In genomic region chr15:90709296-90709695, GRCm38 (mm10) we compare ENCODE assay signal across 26 mouse cellular contexts. TPM values are rescaled to one million over a fixed set of nuclear protein-coding genes. Genes with fewer than 3 reads are reported as not detected.
"Had no signal": no experiment of that assay in that cellular context is flagged by ENCODE, and none has a peak within 500 bp of the region (broad histone marks: within the 10 kb centered on the region; RNA-seq: fewer than 3 reads in every experiment).

No protein-coding gene starts in this region.

- H3K4me3 ChIP-seq: heart, embryonic 10.5 days; heart, embryonic 12.5 days; hindbrain, embryonic 10.5 days; hindbrain, embryonic 12.5 days; intestine, embryonic 15.5 days; kidney, embryonic 15.5 days; limb, embryonic 13.5 days; limb, embryonic 15.5 days; liver, embryonic 12.5 days had no signal

- H3K9me3 ChIP-seq: heart, embryonic 10.5 days; hindbrain, embryonic 10.5 days; hindbrain, embryonic 12.5 days; intestine, embryonic 15.5 days; kidney, embryonic 15.5 days; limb, embryonic 13.5 days; limb, embryonic 15.5 days; liver, embryonic 12.5 days had no signal

- ATAC-seq: hindbrain, embryonic 16.5 days; inflammation-experienced regulatory T-cells, adult 6 months; intestine, embryonic 15.5 days; intestine, postnatal 0 days; liver, embryonic 12.5 days had no signal

- DNase-seq: gastrocnemius, postnatal 25 days; heart, adult 18-20 months; heart, postnatal 10 days; heart, postnatal 4 days; kidney, adult 18-20 months; kidney, adult 8-10 months; kidney, postnatal 14 days; kidney, postnatal 36 days; layer of hippocampus, adult 9-11 months; layer of hippocampus, postnatal 36 days; left cerebral cortex, postnatal 4 days had no signal

- H3K27me3 ChIP-seq: heart, embryonic 12.5 days; hindbrain, embryonic 12.5 days; intestine, embryonic 15.5 days; kidney, embryonic 15.5 days; limb, embryonic 13.5 days; limb, embryonic 15.5 days; liver, embryonic 12.5 days had no signal

- H3K4me1 ChIP-seq: heart, embryonic 10.5 days; heart, embryonic 12.5 days; hindbrain, embryonic 10.5 days; hindbrain, embryonic 12.5 days; intestine, embryonic 15.5 days; kidney, embryonic 15.5 days; limb, embryonic 13.5 days; limb, embryonic 15.5 days; liver, embryonic 12.5 days had no signal

- H3K27ac ChIP-seq: heart, embryonic 10.5 days; hindbrain, embryonic 10.5 days; hindbrain, embryonic 12.5 days; hindbrain, embryonic 14.5 days; intestine, embryonic 15.5 days; kidney, embryonic 15.5 days; kidney, postnatal 0 days; limb, embryonic 13.5 days; limb, embryonic 15.5 days; liver, embryonic 12.5 days had no signal

- H3K36me3 ChIP-seq: heart, embryonic 10.5 days; heart, embryonic 12.5 days; hindbrain, embryonic 10.5 days; hindbrain, embryonic 12.5 days; intestine, embryonic 15.5 days; kidney, embryonic 15.5 days; limb, embryonic 13.5 days; limb, embryonic 15.5 days; liver, embryonic 12.5 days had no signal

RNA-seq across cellular contexts. Expression of gene Cpne8, which starts 30.1 kb away (rescaled TPM):
- total RNA-seq: granulocyte monocyte progenitor cell, adult 5-6 weeks had no signal
